Mouse (Mus musculus): ENCODE results near the gene Olfr1086.
"Not testable (repeated sequence)": the region's sequence is repeated elsewhere in the genome, so short reads cannot be mapped to it uniquely, and the experiment has no call there.

The Olfr1086 gene

GRCm38 (mm10) chr2:86679992-86680391 is at the start of gene Olfr1086:
Gene Olfr1086 (minus strand): TSS chr2:86680092.
- DNase-seq: no peak

GRCm38 (mm10) chr2:86698295-86698694 is 18.4 kb upstream of the Olfr1086 start, which contains the start of gene Olfr1087:
Gene Olfr1087 (minus strand): TSS chr2:86698395.
- no peak for DNase-seq

GRCm38 (mm10) chr2:86661919-86662318 is 18.0 kb downstream of the Olfr1086 start, which contains the start of gene Olfr1085:
Gene Olfr1085 (minus strand): TSS chr2:86662019.
- DNase-seq: no peak

GRCm38 (mm10) chr2:86639625-86640024 is 40.3 kb downstream of the Olfr1086 start, which contains the start of gene Olfr1084:
Gene Olfr1084 (minus strand): TSS chr2:86639725.
- not testable (repeated sequence) for DNase-seq

All from cerebellum, adult 18-20 months (tissue).